Mouse (Mus musculus) v-Abl transformed pro-B cells (cell line): Measurements from ENCODE around the gene Atp8b4.

Experiments
- in situ Hi-C, 2 experiments: fragments of 400-800 bp; cut with MboI; formaldehyde crosslinking; loops; one replicate each; pipeline ENCODE4 v1.15.1; 2025; ENCODE audit not compliant: unreplicated experiment in 2 of 2

The Atp8b4 gene

GRCm38 (mm10) chr2:126500521-126500920 is at the start of gene Atp8b4:
Atp8b4 (minus strand) TSS chr2:126500674.
- in situ Hi-C loops: loop anchor here in 1 of 2 experiments (25.0 kb wide), 1 partner anchor 838 kb away; the partner anchor contains the start of gene Eid1

- in situ Hi-C loops: no loop called here
These were observed 49.2 kb upstream of the Atp8b4 start for GRCm38 (mm10) chr2:126549681-126550080.

DNA sequence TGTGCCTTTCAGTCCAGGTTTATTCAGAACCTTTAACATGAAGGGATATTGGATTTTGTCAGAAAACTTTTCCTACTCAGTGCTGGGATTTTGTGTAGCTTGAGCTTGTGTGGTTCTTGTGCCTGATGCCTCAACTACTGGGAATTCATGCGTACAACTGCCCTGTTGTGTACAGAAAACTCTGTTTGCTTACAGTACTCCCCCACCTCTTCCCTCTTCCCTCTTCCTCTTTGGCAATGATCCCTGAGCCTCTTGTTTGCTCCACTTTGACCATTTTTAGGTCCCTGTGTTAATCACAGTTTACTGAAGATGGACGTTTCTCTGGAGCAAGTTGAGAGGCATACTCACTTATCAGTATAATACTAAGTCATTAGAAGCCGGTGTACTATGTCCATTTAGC is 45.9 kb upstream of the Atp8b4 start:
- in situ Hi-C loops: no loop called here

GRCm38 (mm10) chr2:126545297-126545696 is 44.8 kb upstream of the Atp8b4 start:
- in situ Hi-C loops: no loop called here

DNA sequence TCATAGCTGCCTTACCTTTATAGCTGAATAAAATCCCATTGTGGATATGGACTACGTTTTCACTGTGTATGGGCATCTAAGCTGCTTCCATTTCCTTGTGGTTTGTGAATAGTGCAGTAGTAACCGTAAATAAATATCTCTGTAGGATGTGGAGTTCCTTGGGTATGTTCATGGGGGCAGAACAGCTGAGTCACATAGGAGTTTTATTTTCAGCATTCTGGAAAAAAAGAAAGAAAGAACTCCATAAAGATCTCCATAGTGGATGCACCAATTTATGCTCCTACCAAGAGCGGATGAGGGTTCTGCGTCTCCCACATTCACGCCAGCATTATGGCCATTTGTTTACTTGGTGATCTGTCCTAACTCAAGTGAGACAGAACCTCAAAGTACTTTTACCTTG is 41.7 kb upstream of the Atp8b4 start:
- in situ Hi-C loops: no loop called here

DNA sequence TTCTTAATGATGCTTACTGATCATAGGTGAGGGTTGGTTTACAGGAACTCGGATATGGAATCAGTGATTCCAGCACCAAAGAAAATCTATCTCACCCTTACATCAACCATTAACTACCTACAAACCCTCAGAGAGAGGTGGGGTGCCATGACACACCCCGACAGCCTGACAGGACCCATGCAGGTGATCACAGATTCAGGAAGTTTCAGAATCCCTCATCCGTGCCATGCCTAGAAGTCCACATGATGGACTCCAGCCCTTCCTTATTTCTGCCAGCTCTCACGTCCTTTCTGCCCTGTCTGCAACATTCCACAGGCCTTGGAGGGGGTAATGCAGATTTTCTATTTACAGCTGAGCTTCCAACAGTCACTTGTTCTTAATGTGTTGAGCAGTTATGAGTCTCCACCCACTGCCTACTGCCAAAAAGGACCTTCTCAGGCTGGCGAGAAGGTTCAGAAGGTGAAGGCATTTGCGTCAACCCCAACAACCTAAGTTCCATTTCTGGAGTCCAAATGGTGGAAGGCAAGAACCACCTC is 40.0 kb upstream of the Atp8b4 start:
- in situ Hi-C loops: no loop called here

DNA sequence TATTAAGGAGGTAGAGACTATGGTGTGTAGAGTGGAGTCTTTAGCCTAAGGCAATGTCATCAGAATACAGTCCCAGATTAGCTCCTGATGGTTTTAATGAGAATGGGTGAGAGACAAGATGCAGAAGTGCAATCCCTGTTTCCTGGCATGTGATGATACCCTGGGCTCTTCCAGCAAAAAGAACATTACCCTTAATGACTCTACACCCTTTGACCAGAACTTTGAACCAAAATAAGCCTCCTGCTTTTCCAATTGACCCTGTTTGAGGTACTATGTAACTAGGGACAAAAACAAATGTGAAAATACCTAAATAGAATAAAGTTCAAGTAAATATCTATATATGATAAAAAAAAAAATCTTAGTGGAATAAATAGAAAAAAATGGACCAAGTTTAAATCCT is 37.2 kb upstream of the Atp8b4 start:
- in situ Hi-C loops: no loop called here

- in situ Hi-C loops: no loop called here
These were observed 30.1 kb upstream of the Atp8b4 start for GRCm38 (mm10) chr2:126530581-126530980.

GRCm38 (mm10) chr2:126527461-126527860 is 27.0 kb upstream of the Atp8b4 start:
- in situ Hi-C loops: no loop called here

GRCm38 (mm10) chr2:126524271-126524670 is 23.8 kb upstream of the Atp8b4 start:
- in situ Hi-C loops: loop anchor here (5.0 to 25.0 kb wide), 2 partner anchors 862 kb away; partner anchors contain the start of gene Eid1 (in 1 of the 2)

- in situ Hi-C loops: loop anchor here (5.0 to 25.0 kb wide), 2 partner anchors 861 kb away; partner anchors contain the start of gene Eid1 (in 1 of the 2)
These were observed 22.7 kb upstream of the Atp8b4 start for GRCm38 (mm10) chr2:126523101-126523745.

- in situ Hi-C loops: loop anchor here (5.0 to 25.0 kb wide), 2 partner anchors 860 kb away; partner anchors contain the start of gene Eid1 (in 1 of the 2)
These were observed 21.6 kb upstream of the Atp8b4 start for GRCm38 (mm10) chr2:126522056-126522455.

DNA sequence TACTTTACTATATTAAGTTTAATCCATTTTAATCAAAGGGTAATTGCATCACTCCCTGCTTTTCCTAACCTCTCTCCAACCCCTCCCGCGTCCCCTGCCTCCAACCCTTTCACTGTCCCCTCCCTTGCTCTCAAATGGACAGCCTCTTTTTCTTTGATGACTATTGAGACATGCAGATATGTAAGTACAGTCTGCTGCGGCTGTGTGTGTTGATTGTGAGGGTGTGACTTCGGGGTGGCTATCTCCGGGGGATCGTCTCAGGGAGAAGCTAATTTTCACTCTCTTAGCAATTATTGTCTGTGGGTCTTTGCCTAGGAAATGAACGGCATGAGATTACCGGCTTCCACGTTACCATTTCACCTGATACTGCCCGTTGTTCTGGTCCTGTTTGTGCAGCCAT is 21.0 kb upstream of the Atp8b4 start:
- in situ Hi-C loops: loop anchor here (5.0 to 25.0 kb wide), 2 partner anchors 859 kb away; partner anchors contain the start of gene Eid1 (in 1 of the 2)

DNA sequence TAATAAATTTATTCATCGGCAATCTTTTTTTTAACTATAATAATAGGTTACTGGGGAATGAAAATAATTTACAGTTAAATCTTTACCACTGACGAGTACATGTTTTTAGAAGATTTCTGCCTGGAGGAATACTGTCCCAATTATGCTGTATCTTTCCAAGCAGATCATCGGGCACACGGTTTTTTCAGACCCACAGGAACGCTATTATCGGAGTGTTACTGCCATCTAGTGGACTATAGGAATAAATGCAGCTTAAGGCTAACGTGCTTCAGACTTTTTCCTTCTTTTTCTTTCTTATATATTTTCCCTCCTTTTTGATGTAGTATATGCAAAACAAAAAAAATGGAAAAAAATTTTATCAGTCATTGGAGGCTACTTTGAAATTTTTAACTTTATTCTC is 20.4 kb upstream of the Atp8b4 start:
- in situ Hi-C loops: loop anchor here (5.0 to 25.0 kb wide), 2 partner anchors 859 kb away; partner anchors contain the start of gene Eid1 (in 1 of the 2)

DNA sequence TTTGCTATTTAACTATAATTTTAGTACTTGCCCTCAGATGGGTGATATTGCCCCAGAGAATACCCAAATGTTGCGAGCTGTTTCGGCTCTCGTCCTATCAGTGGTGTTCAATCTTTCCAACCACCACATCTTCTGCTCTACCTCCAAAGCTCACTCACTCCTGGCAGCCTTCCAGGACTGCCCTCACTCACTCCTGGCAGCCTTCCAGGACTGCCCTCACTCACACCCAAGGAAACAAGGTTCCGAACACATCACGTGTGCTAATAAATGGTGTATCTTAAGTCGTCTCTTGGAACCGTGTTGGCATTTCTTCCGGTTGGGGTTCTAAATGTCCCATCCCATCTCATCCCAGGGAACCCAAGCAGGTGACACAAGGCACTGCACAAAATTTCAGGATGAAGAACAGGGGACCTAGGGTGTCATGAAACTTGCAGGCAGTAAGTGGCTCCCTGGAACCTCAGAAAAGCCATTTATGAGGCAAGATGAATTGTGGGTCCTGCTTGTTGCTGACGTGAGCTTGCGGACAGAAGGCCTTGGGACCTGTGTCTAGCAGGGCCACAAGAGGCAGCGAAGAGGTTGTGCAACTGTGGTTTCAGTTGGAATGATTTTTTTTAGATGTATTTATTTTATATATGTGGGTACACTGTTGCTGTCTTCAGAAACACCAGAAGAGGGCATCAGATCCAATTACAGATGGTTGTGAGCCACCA is 19.6 kb upstream of the Atp8b4 start:
- in situ Hi-C loops: loop anchor here (5.0 to 25.0 kb wide), 2 partner anchors 858 kb away; partner anchors contain the start of gene Eid1 (in 1 of the 2)

- in situ Hi-C loops: loop anchor here in 1 of 2 experiments (25.0 kb wide), 1 partner anchor 853 kb away; the partner anchor contains the start of gene Eid1
These were observed 14.8 kb upstream of the Atp8b4 start for GRCm38 (mm10) chr2:126515069-126515826.

- in situ Hi-C loops: loop anchor here in 1 of 2 experiments (25.0 kb wide), 1 partner anchor 846 kb away; the partner anchor contains the start of gene Eid1
These were observed 7.8 kb upstream of the Atp8b4 start for GRCm38 (mm10) chr2:126508228-126508627.

DNA sequence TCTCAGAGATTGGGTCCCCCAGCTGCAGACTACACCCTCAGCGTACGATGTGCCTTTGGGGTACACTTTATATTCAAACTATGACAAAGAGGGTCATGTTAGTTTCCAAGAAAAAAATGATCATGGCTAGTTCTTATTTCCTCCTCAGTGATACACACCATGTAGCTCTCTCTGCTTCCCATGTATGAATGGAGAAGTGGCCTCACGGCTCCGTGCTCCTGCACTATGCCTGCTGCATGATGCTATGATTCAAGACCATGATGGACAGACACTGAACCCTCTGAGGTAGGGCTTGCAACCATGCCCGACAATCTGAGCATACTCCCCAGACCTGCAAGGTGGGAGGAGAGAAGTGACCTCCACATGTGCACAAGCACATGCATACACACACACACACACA is 7.0 kb upstream of the Atp8b4 start:
- in situ Hi-C loops: loop anchor here in 1 of 2 experiments (25.0 kb wide), 1 partner anchor 845 kb away; the partner anchor contains the start of gene Eid1

- in situ Hi-C loops: loop anchor here in 1 of 2 experiments (25.0 kb wide), 1 partner anchor 843 kb away; the partner anchor contains the start of gene Eid1
These were observed 4.7 kb upstream of the Atp8b4 start for GRCm38 (mm10) chr2:126505156-126505555.

DNA sequence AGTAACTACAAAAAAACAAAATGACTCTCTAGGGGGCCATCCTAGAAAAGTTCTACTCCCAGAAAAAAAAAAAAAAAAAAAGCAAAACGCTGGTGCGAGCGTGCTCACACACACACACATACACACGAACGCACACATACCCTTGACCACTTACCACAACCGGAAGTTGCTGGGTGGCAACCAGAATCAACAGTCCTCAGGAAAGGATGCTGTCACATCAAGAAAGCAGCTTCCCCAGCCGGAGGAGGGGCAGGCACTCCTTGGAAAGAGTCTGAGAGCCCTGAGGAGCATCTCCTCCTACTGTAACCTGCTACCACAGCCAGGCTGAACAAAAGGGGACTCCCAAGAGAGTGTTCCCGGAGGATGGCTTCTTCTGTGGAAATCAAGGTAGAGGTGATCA is 744 bp downstream of the Atp8b4 start:
- in situ Hi-C loops: loop anchor here in 1 of 2 experiments (25.0 kb wide), 1 partner anchor 837 kb away; the partner anchor contains the start of gene Eid1
